Mouse (Mus musculus) CD4-positive helper T cell, adult 2 months (primary cell): ENCODE measurements at regions not wholly inside any gene's neighbourhood (a gene's known extent, or its start where the extent isn't known, plus 50 kb on each side); places are given as distances from the start of the nearest gene placed in this dataset.

Experiments
- DNase-seq: peaks from one replicate; pipeline ENCODE4 v3.0.0-alpha.2; 2012; ENCODE audit warnings: low read depth, missing footprints, low spot score

GRCm38 (mm10) chr19:59642606-59643005 is 184.4 kb downstream of the Emx2 start:
- DNase-seq, result no peak

- no peak for DNase-seq
Measured at GRCm38 (mm10) chr19:59646231-59646630, 188.1 kb downstream of the Emx2 start.

- DNase-seq, result no peak
Measured at GRCm38 (mm10) chr19:59646656-59647055, 188.5 kb downstream of the Emx2 start.

- no peak for DNase-seq
Measured at GRCm38 (mm10) chr19:59649421-59649820, 191.2 kb downstream of the Emx2 start.

GRCm38 (mm10) chr19:59650611-59651329 is 192.6 kb downstream of the Emx2 start:
- peak; percentile 21 for DNase-seq

- no peak for DNase-seq
Measured at GRCm38 (mm10) chr19:59653631-59654367, 195.6 kb downstream of the Emx2 start.

GRCm38 (mm10) chr19:59655321-59655720 is 197.1 kb downstream of the Emx2 start:
- no peak for DNase-seq

GRCm38 (mm10) chr19:59669793-59670192 is 211.6 kb downstream of the Emx2 start:
- no peak for DNase-seq

GRCm38 (mm10) chr19:59673537-59673936 is 215.4 kb downstream of the Emx2 start:
- no peak for DNase-seq

- DNase-seq, result no peak
Measured at GRCm38 (mm10) chr19:59679191-59679590, 221.0 kb downstream of the Emx2 start.

GRCm38 (mm10) chr19:59680356-59680755 is 222.2 kb downstream of the Emx2 start:
- DNase-seq, result no peak

- no peak for DNase-seq
Measured at GRCm38 (mm10) chr19:59684292-59684691, 226.1 kb downstream of the Emx2 start.

GRCm38 (mm10) chr19:59685826-59686717 is 227.9 kb downstream of the Emx2 start:
- DNase-seq, result no peak

GRCm38 (mm10) chr19:59687206-59687605 is 229.0 kb downstream of the Emx2 start:
- DNase-seq, result no peak

GRCm38 (mm10) chr19:59687681-59688080 is 229.5 kb downstream of the Emx2 start:
- no peak for DNase-seq

- DNase-seq, result no peak
Measured at GRCm38 (mm10) chr19:59691541-59692096, 233.4 kb downstream of the Emx2 start.

GRCm38 (mm10) chr19:59697628-59698027 is 239.5 kb downstream of the Emx2 start:
- DNase-seq, result no peak

- DNase-seq, result no peak
Measured at GRCm38 (mm10) chr19:59700187-59700586, 242.0 kb downstream of the Emx2 start.

GRCm38 (mm10) chr19:59707106-59707505 is 236.3 kb downstream of the Rab11fip2 start:
- no peak for DNase-seq

GRCm38 (mm10) chr19:59709180-59709579 is 234.3 kb downstream of the Rab11fip2 start:
- no peak for DNase-seq

- DNase-seq, result no peak
Measured at GRCm38 (mm10) chr19:59715086-59715485, 228.4 kb downstream of the Rab11fip2 start.
